Mouse (Mus musculus) telencephalon, adult 2 months (tissue): ENCODE data around the gene Slc39a11.

Experiments used
- DNase-seq: peaks from one replicate; pipeline ENCODE4 v3.0.0-alpha.2; 2011; ENCODE audit warnings: low read depth, low spot score

Gene Slc39a11

DNA sequence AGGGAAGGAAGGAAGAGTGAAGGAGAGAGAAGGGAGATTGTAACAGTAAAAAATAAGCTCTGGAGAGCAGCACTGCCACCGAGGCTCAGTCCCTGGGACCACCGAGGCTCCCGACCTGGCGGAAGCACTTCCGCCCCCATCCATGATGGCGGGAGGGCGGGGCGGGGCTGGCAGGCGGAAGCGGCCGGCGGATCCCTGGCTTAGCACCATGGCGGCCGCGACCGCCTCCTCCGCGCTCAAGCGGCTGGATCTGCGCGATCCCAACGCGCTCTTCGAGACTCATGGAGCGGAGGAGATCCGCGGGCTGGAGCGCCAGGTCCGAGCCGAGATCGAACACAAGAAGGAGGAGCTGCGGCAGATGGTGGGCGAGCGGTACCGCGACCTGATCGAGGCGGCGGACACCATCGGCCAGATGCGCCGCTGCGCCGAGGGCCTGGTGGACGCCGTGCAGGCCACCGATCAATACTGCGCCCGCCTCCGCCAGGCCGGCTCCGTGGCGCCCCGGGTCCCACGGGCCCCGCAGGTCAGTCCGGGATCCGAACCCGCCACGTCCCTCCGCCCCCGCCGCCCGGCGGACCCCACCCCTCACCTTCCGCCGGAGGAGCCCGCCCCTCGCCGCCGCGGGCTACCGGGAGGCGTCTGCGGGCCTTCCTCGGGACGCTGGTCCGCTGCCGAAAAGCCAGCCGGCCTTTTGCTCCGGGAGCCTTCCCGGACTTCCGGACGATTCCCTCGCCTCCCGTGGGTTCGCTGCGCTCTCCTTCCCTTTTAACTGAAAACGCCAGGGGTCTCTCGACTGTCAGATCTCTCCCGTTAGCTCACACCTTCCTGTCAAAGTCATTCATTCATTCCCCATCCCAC, at the start of gene Slc39a11:
TSS of gene Slc39a11 (minus strand) at position 727 of the 858 bp plus-strand sequence.
- DNase-seq = peak; percentile 44

DNA sequence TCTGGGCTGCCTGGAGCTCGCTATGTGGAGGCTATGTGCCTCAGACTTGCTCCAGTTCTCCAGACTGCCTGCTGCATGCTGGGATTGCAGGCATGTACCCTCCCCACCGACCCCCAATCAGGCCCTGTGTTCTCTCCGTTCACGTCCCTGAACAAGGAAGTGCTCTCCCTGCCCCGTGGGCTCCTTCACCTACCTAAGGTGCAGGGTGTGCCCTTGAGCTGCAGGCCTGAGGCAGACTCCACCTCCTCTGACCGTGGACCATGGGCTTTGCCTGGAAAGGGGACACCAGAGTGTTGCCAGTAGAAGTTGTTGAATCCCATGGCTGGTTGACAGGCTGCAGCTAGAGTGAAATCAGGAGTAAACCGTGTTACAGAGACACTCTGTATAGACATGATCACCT, 49.8 kb upstream of the Slc39a11 start:
- no peak for DNase-seq

DNA sequence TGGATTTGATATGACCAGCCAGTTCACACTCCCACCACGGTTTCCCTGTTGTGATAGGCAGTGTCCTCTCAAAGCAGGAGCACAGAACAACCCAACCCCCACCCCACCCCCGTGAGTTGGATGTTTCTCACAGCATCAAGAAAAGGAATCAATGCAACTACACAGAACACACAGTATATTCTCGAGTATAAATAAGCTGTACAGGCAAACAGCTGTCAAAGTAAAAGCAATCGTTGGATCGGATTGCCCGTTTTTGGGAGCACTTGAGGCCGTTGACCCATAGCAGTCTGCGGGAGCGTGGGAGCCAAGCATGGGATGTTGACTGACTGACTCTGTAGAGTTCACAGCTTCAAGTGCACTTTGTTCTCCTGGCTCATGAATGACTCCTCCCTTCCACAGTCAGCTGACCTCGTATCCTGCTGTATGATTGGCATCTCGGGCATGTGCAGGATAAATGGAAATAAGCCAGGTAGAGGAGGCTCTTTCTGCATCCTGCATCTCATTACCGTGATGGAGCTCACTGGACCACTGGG, 48.2 kb upstream of the Slc39a11 start:
- no peak for DNase-seq

DNA sequence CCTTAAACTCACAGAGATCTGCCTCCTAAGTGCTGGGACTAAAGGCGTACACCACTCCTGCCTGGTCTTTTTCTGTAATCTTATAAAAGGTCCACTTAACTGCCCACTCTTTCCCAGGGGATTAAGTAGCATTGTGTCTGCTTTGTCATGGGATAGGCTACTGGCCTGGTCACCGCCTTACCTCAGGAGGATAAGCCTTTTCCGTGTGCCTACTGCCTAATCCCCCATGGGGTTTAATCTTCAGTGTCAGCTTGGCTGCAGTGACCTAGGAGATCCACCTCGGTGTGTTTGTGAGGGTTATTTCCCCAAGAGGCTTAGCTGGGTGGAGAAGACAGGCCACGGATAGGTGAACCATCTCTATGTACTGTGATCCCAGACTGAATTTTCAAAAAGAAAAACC, 47.7 kb upstream of the Slc39a11 start:
- DNase-seq = no peak

DNA sequence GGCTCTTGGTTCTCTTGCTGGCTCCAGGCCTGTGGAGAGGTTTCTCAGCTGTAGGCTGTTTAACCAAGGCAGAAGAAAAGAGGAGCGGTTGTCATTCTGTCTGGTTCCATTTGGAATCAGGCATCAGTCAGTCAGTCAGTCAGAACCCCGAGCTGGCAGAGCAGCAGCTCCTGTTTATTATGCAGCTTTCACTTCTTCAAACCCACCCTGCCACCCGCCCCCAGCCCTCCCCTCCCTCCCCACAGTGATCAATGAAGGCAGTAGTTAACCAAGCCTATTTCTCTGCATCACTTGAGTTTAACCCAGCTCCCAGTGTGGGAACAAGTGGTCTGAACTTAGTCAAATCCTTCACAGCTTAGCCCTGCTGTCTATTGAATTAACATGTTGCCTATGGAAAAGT, 42.0 kb upstream of the Slc39a11 start:
- DNase-seq = no peak

DNA sequence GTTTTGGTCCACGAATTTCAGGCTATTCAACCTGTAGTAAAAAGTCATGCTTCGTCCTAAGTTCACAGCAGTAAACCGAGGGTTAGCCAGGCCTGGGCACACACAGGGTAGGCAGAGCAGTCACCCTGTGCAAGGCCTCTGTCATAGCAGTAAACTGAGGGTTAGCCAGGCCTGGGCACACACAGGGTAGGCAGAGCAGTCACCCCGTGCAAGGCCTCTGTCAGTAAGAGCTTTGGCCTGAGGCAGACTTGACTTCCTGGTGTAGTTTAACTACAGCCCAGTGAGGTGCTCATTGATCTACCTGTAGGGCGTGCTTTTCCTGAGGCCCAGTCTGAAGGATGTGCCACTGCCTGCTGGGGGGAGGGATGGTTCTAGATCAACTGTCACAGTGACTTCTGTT, 41.4 kb upstream of the Slc39a11 start:
- no peak for DNase-seq

DNA sequence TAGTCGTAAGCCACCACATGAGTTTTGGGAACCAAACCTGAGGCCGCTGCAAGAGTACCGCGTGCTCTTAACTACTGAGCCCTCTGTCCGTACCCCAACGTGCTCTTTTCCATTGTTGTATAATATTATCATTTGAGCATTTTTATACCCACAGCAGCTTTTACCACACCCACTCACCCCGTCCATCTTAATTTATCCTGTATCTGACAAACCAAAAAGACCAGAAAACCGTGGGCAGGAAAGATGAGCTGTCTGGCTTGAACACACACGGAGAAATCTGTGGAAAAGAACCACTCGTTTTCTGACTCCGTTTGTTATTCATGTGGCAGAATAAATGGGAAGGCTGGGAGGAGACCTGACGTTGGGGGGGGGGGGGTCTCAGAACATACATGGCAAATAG, 40.6 kb upstream of the Slc39a11 start:
- peak; percentile 79 for DNase-seq

DNA sequence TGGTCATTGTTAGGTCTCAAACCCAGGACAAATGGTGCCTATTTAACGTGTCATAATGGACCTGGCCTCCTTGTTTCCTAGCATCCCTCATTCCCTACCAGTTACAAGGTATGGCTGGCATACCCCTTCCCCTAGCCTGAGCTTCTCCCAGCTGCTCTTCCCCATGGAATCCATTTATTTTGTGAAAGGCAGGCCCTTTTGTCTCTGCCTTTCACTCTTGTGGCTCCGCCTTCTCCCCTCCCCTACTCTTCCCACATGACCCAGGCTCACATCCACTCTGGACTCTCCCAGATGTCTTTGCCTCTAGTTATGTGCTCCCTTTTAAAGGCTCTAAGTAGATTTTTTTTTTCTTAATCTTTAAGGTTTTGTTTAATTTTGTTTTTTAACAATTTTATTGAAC, 37.2 kb upstream of the Slc39a11 start:
- no peak for DNase-seq

DNA sequence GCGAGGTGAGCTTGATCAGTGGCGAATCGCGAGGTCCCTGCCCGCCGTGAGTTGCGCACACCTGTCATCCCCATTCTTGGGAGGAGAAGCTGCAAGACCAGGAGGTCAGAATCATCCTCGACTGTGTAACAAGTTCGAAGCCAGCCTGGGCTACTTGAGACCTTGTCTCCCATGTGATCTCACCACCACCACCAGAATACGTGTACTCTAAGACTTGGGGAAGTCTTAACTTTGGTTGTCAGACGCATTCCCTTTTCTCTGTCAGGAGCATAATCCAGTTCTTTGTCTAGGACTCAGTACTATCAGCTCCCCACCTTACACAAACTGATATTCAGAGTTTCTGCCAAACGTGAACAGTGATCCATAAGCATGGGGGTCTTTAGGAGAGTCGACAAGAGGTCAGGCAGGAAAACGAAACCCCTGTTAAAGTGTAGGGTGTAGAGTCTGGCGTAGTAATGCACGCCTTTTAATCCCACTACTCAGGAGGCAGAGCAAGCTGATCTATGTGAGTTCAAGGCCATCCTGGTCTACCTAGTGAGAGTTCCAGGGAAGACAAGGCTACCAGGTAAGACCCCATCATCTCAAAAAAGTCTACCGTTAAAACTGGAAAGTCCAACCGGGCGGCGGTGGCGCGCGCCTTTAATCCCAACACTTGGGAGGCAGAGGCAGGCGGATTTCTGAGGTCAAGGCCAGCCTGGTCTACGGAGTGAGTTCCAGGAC, 35.0 kb upstream of the Slc39a11 start:
- DNase-seq = no peak

DNA sequence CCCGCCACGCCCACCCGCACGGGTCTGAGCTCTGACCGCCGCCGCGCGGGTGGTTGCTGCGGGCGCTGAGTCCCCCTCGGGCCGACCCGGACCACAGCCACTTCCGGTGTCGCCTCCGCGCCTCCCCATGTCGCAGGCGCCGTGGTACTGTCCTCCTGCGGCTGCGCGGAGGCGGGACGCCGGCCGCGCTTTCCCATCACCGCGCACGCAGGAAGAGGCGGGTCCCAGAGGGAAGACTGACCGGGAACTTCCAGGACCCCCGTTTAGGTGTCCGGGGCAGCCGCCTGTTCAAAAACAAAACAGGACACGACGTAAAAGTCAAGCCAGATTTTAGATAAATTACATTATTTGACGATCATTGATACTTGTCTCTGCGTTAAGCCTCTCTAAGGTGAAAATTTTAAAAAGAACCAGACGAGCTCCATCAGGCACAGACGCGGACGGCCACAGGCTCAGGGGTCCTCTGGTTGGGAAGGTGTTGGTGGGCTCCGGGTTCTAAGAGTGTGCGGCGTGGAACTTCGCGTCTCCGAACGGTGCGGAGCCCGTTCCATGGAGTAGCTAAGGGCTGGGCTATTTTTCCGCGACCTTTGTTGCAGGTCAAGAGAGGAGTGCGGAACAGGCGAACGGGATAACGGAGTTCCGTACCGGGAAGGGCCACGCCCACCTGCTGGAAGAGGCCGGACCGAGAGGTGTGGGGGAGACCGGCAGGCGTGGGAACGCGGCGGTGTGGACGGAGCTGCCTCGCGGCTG, 34.3 kb upstream of the Slc39a11 start, which contains the start of the genes Fam104a and D11Wsu47e:
TSS of gene Fam104a (minus strand) at position 199 of the 750 bp plus-strand sequence.
TSS of gene D11Wsu47e (plus strand) at position 456 of the 750 bp plus-strand sequence.
- peak; percentile 92 for DNase-seq

DNA sequence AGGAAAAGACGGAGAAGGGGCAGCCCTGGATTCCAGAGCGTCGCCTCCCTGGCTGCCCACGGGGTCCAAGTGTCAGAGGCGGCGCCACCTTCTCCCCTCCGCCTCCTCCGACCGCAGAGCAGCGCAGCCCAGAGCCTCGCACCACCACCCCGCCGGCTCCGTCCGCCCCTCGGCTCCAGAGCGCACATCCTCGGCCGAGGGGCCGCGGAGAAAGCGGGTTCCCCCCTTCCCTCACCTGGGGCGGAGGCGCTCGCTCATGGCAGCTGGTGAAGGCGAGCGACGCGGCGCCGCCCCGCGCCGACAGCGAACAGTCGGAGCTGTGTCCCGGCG, 33.7 kb upstream of the Slc39a11 start:
- DNase-seq = no peak

DNA sequence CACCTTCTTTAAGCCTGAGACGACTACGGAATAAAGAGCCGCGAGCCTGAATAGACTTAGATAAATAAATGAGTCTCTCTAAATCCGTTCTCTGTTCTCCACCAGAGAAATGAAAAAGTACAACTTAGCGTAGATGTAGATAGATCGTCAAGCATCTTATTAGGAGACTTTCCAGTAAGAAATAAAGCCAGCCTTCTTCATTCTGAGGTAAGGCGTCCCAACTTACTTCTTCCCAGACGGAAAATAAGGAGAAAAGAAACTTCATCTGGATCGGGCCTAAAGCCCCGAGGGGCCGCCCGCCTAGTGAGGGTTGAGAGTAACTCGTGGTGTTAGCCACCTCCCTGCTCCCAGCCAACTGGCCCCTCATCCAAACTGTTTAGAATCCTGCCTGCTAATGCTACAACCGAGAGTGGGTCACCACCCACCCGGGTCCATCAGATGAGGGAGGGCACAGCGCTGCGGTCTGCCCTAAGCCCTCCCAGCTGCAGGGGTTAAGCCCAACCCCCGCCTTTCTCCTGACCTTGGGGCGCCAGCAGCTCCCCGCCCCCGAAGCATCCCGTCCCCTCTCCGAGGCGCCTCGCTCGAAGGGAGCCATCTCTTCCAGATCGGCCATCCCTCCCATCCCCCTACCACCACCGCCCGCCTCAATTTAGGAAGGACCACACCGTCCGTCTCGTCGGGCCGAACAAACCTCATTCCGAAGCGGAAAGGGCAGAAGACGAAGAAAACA, 33.2 kb upstream of the Slc39a11 start:
- DNase-seq = no peak

DNA sequence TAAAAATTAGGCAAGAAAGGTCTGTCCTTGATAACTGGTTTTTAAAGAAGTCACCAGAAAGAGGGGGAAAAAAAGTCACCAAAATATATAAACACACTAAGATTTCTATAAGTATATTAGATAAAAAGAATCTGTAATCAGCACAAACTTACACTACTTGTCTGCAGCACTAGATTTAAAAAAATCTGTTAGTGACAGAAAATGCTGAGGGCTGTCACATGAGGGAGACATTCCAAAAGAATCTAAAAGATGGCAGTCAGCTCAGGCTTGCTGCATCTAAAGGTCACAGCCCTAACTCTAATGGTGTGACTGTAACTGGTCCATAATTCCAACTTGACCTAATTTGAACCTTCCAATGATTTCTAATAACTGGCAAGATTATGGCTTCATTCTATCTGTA, 32.1 kb upstream of the Slc39a11 start:
- no peak for DNase-seq

DNA sequence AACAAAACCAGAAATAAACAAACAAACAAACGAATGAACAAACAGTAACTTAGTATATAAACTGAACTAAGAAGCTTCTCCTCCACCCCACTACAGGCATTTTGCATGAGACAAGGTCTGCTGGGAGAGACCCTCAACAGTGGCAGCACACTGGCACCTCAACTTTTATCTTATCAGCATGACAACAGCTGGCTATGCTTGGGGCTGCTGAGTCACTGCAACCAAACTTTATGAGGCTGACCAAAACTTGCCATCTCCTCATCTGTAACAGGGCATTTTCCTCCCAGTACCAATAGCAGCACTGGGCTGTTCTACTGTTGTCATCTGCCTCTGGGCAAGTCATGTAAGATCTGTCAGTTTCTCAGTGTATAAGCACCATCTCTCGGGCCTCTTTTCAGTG, 31.1 kb upstream of the Slc39a11 start:
- no peak for DNase-seq

DNA sequence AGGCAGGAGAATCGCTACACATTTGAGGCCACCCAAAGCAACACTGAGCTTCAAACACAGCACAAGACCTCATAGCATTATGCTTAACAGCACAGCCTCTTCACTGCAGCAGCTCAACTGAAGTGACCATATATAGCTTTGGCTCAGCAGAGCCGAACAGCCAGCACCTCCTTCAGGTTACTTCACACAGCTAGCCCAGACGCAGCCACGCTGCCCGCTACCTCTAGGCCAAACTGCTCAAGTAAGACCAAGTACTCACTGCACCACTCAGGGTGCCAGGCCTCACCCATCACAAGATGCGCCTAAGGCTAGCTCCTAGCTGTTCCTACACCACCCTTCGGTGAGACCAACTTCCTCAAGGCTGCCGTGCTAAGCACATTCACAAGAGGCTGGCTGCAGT, 28.5 kb upstream of the Slc39a11 start:
- DNase-seq = no peak

DNA sequence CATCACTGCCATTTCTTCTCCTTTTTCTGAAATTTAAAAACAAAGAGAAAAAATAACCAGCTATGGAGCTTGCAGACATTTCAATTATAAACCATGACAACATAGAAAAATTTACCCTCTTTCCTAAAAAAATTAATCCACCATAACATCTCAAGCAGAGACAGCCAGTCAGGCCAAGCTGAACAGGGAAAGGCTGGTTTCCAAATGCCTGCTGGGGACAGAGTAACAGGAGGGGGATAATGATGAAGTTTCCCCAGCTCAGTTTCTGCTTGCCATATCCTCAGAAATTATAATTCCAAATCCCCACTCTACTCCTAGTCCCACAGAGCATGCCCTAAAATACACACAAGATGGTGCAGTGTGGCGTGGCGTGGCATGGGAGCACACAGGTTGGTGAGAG, 27.5 kb upstream of the Slc39a11 start:
- DNase-seq = no peak

DNA sequence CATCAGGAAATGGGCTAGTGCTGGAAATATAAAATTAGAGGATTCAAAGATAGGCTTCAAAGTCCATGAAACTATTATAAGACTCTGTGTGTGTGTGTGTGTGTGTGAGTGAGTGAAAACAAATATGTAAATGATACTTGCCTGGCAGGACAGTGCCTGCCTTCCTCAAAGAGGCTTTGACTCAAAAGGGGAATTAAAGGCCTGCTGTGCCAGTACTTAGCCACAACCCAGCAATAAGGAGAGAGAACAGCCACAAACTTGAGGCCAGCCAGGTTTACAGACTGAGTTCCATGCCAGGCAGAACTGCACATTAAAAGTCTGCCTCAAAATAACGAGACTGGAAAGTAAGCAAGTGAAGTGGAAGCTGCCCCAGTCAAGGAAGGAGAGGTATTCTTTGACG, 27.0 kb upstream of the Slc39a11 start:
- no peak for DNase-seq

DNA sequence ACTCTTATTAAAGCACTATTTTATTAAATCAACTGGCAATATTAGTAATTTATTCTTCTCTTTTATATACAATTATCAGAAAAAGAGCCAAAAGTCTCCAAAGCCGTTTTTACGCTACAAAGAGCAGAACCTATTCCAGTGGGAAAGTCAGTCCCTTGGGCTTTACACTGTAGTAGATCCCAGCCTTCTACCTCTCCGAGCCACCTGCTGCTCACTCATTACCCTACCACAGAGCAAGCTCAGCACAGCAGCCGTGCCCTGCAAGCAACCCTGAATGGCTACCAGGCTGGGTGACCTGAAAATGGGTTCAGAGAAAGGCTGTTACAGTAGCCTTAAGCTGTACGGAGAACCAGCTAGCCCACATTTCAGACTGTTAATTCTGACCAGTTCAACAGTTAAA, 24.7 kb upstream of the Slc39a11 start:
- DNase-seq = no peak

DNA sequence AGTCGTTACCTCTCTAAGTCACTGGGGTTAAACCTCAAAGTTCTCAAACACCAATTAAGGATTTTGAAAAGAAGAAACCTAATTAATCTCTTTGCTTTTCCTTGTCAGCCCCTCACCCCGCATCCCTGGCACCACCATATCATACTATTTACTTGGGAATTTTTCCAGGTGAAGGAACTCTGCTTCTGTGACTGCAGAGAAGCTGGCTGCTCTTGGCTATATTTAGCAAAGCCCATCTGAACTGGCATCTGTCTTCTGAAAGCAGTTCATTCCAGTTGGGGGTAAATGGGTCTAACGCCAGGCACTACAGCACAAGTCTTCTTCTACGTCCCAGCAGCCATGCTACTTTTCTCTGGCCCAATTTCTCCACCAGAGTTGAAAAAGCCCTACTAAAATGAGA, 23.7 kb upstream of the Slc39a11 start:
- no peak for DNase-seq

DNA sequence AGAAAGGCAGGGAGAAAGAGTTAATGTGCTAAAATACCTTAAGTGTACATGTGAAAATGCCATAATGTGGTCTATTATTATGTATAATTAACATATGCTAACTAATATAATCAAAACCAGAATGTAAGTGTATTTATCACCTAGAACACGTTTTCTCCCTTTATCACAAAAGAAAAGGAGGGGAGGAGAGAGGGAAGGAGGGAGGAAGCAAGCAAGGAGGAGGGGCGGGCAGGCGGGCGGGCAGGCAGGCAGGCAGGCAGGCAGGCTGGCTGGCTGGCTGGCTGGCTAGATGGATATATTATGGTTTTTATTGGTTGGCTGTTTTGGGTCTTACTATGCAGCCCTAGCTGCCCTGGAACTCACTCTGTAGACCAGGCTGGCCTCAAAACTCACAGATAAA, 19.8 kb upstream of the Slc39a11 start:
- DNase-seq = no peak

DNA sequence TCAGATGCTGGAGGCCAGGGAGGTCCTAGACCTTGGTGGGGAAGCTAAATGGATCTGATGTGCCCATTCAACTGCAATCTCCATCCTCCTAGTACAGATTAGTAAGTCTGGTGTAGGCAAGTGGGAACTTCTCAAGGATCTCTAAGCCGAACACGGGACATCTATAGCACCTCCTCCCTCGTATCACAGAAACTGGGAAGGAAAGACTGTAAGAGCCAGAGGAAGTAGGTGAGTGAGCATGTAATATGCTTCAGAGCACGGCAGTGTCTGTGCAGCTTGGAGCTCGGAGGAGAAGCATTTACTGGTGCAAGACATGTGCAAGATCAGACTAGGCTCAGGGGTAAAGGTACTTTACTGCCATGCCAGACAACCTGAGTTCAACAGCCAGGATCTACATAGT, 19.0 kb upstream of the Slc39a11 start:
- DNase-seq = no peak
